Mouse (Mus musculus) embryonic fibroblast, embryonic 13.5 days (primary cell): Measurements from ENCODE around the gene Tnxb. TPM values are rescaled to one million over a fixed set of nuclear protein-coding genes. Genes with fewer than 3 reads are reported as not detected.
"Not testable (repeated sequence)": the region's sequence is repeated elsewhere in the genome, so short reads cannot be mapped to it uniquely, and the experiment has no call there.

ENCODE experiments used
- H3K27ac ChIP-seq: 2 replicates; pipeline ENCODE4 v1.5.1; 2012; ENCODE audit warnings: low read length, control low read depth, inconsistent platforms; ENCODE audit not compliant: insufficient read depth
- H3K4me1 ChIP-seq: 2 replicates; pipeline ENCODE4 v1.6.1; 2011; ENCODE audit warnings: low read length; ENCODE audit not compliant: control insufficient read depth, insufficient read depth
- H3K4me3 ChIP-seq: 2 replicates; pipeline ENCODE4 v1.5.1; 2011; ENCODE audit warnings: mild to moderate bottlenecking, control low read depth, low read length; ENCODE audit not compliant: insufficient read depth
- CTCF ChIP-seq: IDR thresholded peaks from 2 replicates; pipeline ENCODE4 v1.5.1; 2011; ENCODE audit warnings: mild to moderate bottlenecking, control low read depth, low read length, moderate library complexity, borderline replicate concordance; ENCODE audit not compliant: insufficient read depth
- POLR2A ChIP-seq: IDR thresholded peaks from 2 replicates; pipeline ENCODE4 v1.6.1; 2011; ENCODE audit warnings: low read depth, mild to moderate bottlenecking, control low read depth, low read length, moderate library complexity
- polyA plus RNA-seq: library from polyadenylated mRNA; stranded (reverse); fragments of >200 nt; gene quantifications from 2 replicates; pipeline ENCODE4 v1.2.4, GENCODE M21; 2011; ENCODE audit warnings: low read depth; ENCODE audit not compliant: missing spikeins, insufficient read length

The Tnxb gene
- polyA plus RNA-seq, 1 experiment: 0.19 TPM

- no peaks in the 10 kb centered on the region for H3K4me1 ChIP-seq
- TF ChIP-seq POLR2A (no peak), CTCF (no peak)
Observed at GRCm38 (mm10) chr17:34723066-34723465, 52.7 kb downstream of the Tnxb start.

DNA sequence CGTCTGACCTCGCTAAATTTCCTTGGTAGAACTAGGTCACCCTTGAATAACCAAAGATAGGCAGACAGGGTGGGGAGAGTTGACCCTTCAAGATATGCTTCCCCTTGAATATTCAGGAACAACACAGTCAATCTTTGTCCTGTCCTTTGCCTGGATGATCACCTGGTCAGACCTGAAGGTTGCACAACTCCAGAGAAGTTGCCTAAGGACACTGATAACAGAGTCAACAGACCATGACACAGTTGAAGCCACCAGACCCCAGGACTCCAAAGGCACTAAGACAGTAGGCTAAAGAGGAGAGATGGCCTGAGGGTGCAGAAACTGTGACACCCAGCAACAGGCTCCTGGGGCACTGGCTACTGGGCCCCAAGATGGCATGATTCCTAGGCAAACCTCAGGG, 57.6 kb downstream of the Tnxb start:
- Histone ChIP-seq H3K4me3 (no peak overlapping the region), H3K4me1 (no peaks in the 10 kb centered on the region), H3K27ac (no peak overlapping the region)
- TF ChIP-seq CTCF (no peak), POLR2A (no peak)

More at GRCm38 (mm10) chr17:34723066-34723465, 52.7 kb downstream of the Tnxb start:
- H3K4me3 ChIP-seq: no peak overlapping the region
- H3K27ac ChIP-seq: no peak overlapping the region

GRCm38 (mm10) chr17:34729155-34729554, 58.8 kb downstream of the Tnxb start:
- not testable (repeated sequence) for H3K27ac ChIP-seq, H3K4me3 ChIP-seq, H3K4me1 ChIP-seq

GRCm38 (mm10) chr17:34729779-34730553, 59.6 kb downstream of the Tnxb start:
- not testable (repeated sequence) for H3K27ac ChIP-seq, H3K4me3 ChIP-seq, H3K4me1 ChIP-seq

- H3K27ac ChIP-seq, H3K4me3 ChIP-seq, H3K4me1 ChIP-seq: not testable (repeated sequence)
Observed at GRCm38 (mm10) chr17:34737466-34737865, 67.1 kb downstream of the Tnxb start.

- H3K4me1 ChIP-seq, H3K4me3 ChIP-seq, H3K27ac ChIP-seq: not testable (repeated sequence)
Observed at GRCm38 (mm10) chr17:34739708-34740107, 69.4 kb downstream of the Tnxb start.

- Histone ChIP-seq H3K4me1 (no peaks in the 10 kb centered on the region), H3K4me3 (no peak overlapping the region), H3K27ac (no peak overlapping the region)
- TF ChIP-seq POLR2A (no peak), CTCF (no peak)
Observed at GRCm38 (mm10) chr17:34740280-34740679, 69.9 kb downstream of the Tnxb start.

DNA sequence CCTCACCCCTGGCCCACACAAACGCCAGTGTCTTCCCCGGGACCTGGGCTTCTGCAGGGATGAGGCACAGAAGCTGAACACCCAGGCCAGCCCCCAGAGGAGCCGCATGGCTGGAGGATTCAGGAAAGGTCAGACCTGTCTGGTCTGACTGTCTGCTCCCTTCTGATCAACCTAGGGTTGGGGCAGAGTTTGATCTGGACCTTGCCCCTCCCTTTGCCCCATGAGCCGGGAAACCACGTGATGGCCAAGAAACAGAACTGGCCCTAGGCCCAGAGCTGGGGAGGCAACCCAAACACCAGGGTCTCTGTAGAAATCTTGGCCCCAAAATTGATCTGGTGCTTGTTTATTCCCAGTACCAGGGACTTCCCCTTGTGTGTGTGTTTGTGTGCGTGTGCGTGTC, 73.4 kb downstream of the Tnxb start, which contains the start of gene C4b:
C4b (minus strand) TSS at position 164 of the 400 bp plus-strand sequence.
- H3K4me3 ChIP-seq: no peak within 1 kb of the TSS
- no peak within 1 kb of the TSS for H3K27ac ChIP-seq
- no peaks in the 10 kb centered on the region for H3K4me1 ChIP-seq
- TF ChIP-seq CTCF: no peak
- TF ChIP-seq POLR2A: no peak

DNA sequence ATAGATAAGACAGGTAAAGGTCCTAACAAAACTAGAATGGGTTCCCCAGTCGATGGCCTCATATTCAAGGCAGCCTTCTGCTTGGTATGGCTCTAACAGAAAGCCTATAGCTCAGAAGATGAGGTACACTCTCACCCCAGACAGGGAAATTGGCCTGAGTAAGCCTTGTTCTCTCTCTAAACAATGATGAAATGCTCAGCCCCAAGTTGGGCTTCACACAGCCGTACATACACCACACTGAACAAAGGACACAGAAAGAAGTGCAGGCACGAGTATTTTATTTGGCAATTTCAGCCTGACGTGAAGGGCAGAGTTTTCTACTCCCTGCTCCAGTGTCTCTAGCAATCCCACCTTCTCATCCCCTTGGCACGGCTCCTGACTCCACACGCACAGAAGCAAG, 73.9 kb downstream of the Tnxb start:
- TF ChIP-seq CTCF: no peak
- TF ChIP-seq POLR2A: no peak
- Histone ChIP-seq H3K4me3 (no peak overlapping the region), H3K27ac (no peak overlapping the region), H3K4me1 (no peaks in the 10 kb centered on the region)

DNA sequence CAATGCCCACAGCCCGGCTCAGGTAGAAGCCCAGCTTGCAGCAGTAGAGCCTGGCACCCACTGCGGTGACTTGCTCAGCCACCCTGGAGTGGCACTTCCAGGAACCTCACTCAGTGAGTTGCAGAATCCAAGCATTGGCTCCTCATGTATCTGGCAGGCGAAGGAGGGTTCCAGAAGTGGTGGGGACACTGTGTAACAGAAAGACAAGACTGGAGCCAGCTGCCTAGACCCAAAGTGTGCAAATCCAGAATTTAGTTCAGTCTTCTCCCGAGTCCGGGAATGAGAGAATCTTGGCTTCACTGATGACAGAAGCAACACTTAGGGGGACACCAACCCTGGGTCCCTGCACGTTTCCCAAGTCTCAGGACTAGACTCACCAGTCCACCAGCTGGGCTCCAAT, 74.3 kb downstream of the Tnxb start:
- H3K27ac ChIP-seq, H3K4me1 ChIP-seq, H3K4me3 ChIP-seq: not testable (repeated sequence)

GRCm38 (mm10) chr17:34745166-34745565, 74.8 kb downstream of the Tnxb start:
- H3K4me3 ChIP-seq, H3K27ac ChIP-seq, H3K4me1 ChIP-seq: not testable (repeated sequence)

- H3K27ac ChIP-seq: no peak overlapping the region
- no peaks in the 10 kb centered on the region for H3K4me1 ChIP-seq
- no peak overlapping the region for H3K4me3 ChIP-seq
- no peak for TF ChIP-seq POLR2A
- no peak for TF ChIP-seq CTCF
Observed at GRCm38 (mm10) chr17:34746531-34746930, 76.2 kb downstream of the Tnxb start.
